In the genomic region with DNA sequence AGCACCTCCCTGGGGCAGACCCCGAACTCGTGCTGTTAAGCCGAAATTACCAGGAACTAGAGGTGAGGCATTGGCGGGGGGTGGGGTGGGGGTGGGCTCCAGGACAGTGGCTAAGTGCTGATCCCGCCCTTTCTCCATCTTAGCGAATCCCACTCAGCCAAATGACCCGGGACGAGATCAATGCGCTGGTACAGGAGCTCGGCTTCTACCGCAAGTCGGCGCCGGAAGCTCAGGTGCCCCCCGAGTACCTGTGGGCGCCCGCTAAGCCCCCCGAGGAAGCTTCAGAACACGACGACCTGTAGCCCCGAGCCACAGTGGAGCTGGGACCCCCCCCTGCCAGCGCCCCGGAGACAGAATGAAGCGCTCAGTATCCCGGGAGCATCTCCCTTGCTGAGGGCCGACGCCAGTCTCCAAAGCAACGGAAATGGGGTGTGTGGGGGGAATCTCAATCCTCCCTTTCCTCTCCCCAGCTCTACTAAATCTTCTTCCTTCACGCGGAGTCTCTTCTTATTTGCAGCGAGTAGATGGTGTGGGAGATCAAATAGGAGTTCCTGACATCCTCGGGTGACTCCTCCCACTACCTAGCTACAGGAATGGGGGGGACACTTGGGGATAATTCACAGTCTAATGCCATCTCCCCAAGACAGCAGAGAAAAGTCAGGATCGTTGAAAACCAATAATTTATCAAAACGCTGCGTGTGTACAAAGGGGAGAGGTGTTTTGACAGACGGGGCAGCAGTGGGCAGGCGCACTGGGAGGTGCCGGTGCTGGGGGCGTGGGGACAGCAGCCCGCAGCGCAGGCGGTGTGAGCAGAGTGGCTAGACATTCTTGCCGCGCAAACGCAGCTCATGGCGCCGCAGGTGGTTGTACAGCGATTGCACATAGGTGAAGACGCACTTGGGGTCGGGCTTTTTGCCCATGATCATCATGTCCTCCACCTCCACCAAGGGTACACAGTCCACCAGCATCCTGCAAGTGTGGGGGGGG, we compare ENCODE assay signal across 8 mouse cellular contexts. TPM values are rescaled to one million over a fixed set of nuclear protein-coding genes. Genes with fewer than 3 reads are reported as not detected.
DNase-seq lines count a peak whose midpoint lies in the region; ATAC-seq and TF ChIP-seq lines count a peak whose summit lies in the region.

No protein-coding gene starts in this region.

- no peak overlapping the region for H3K9ac ChIP-seq in hindbrain, embryonic 11.5 days (ENCODE audit: low read depth, low read length)
- 0 out of 2 replicates have a peak overlapping the region, but pooled peaks have one; percentile 20 for H3K9ac ChIP-seq in limb, embryonic 15.5 days
- H3K9ac ChIP-seq in neural tube, embryonic 11.5 days (ENCODE audit: low read length) = peak overlapping the region; percentile 8; the same call in 1 of the 2 replicates

- peaks cover 2% of the 10 kb centered on the region; the same call in 1 of the 2 replicates for H3K27me3 ChIP-seq in testis, adult 2 months (ENCODE audit: control insufficient read depth, insufficient read depth, low read length)
- H3K27me3 ChIP-seq in embryonic facial prominence, embryonic 10.5 days (replicated peaks; ENCODE audit: low read depth, poor library complexity, severe bottlenecking) = peaks cover 44% of the 10 kb centered on the region
- peaks cover 20% of the 10 kb centered on the region for H3K27me3 ChIP-seq in hindbrain, embryonic 11.5 days (ENCODE audit: control insufficient read depth, insufficient read depth, low read length)
- H3K27me3 ChIP-seq in limb, embryonic 15.5 days = peaks cover 4% of the 10 kb centered on the region; the same call in 1 of the 2 replicates
- H3K27me3 ChIP-seq in neural tube, embryonic 11.5 days (ENCODE audit: control insufficient read depth, insufficient read depth, low read length) = peaks cover 15% of the 10 kb centered on the region

- DNase-seq in testis, postnatal 10 days (ENCODE audit: low spot score) = no peak
- peak; percentile 68 for DNase-seq in embryonic facial prominence, embryonic 10.5 days (ENCODE audit: low spot score)
- DNase-seq in hindbrain, embryonic 11.5 days (ENCODE audit: low spot score) = peak; percentile 54
- peak; percentile 53 for DNase-seq in neural tube, embryonic 11.5 days (ENCODE audit: low spot score)
- no peak for DNase-seq in MN1 (ENCODE audit: low spot score)
- DNase-seq in c-Kit-positive CD71-positive TER-119-positive erythroid progenitor cells, embryonic 14.5 days (ENCODE audit: low spot score) = no peak

- 0 out of 2 replicates have a peak, but pooled peaks have one; percentile 28 for ATAC-seq in hindbrain, embryonic 11.5 days (ENCODE audit: low FRiP score)
- ATAC-seq in limb, embryonic 15.5 days (ENCODE audit: insufficient number of reproducible peaks, low FRiP score, low TSS enrichment, low read depth) = peak; percentile 9; the same call in 1 of the 2 replicates
- peak; percentile 38; the same call in 1 of the 2 replicates for ATAC-seq in neural tube, embryonic 11.5 days (ENCODE audit: insufficient read depth, low FRiP score, low TSS enrichment)

- no peak for TF ChIP-seq POLR2A in testis, adult 2 months (IDR thresholded peaks at IDR 0.05; ENCODE audit: control insufficient read depth, low read depth, low read length)

- no peaks in the 10 kb centered on the region for H3K9me3 ChIP-seq in embryonic facial prominence, embryonic 10.5 days
- no peaks in the 10 kb centered on the region for H3K9me3 ChIP-seq in hindbrain, embryonic 11.5 days (ENCODE audit: control insufficient read depth, low read length)
- no peaks in the 10 kb centered on the region for H3K9me3 ChIP-seq in limb, embryonic 15.5 days
- no peaks in the 10 kb centered on the region for H3K9me3 ChIP-seq in neural tube, embryonic 11.5 days (ENCODE audit: control insufficient read depth, low read length)

- H3K36me3 ChIP-seq in testis, adult 2 months (ENCODE audit: control insufficient read depth, insufficient read depth, low read length) = no peaks in the 10 kb centered on the region
- peaks cover 32% of the 10 kb centered on the region for H3K36me3 ChIP-seq in embryonic facial prominence, embryonic 10.5 days (replicated peaks)
- H3K36me3 ChIP-seq in hindbrain, embryonic 11.5 days (ENCODE audit: control insufficient read depth, insufficient read depth, low read length) = no peaks in the 10 kb centered on the region
- H3K36me3 ChIP-seq in limb, embryonic 15.5 days = peaks cover 31% of the 10 kb centered on the region
- no peaks in the 10 kb centered on the region; the same call in 1 of the 2 replicates for H3K36me3 ChIP-seq in neural tube, embryonic 11.5 days (ENCODE audit: control insufficient read depth, insufficient read depth, low read length)

- H3K4me1 ChIP-seq in testis, adult 2 months (ENCODE audit: control insufficient read depth, insufficient read depth, low read length) = peaks cover 32% of the 10 kb centered on the region
- H3K4me1 ChIP-seq in embryonic facial prominence, embryonic 10.5 days = peaks cover 37% of the 10 kb centered on the region
- H3K4me1 ChIP-seq in hindbrain, embryonic 11.5 days (replicated peaks; ENCODE audit: control insufficient read depth, insufficient read depth, low read length) = 0 out of 2 replicates have a peak, but pooled peaks cover 2% of the 10 kb centered on the region
- peaks cover 35% of the 10 kb centered on the region for H3K4me1 ChIP-seq in limb, embryonic 15.5 days
- peaks cover 6% of the 10 kb centered on the region for H3K4me1 ChIP-seq in neural tube, embryonic 11.5 days (ENCODE audit: control insufficient read depth, insufficient read depth, low read length)

- WGBS in embryonic facial prominence, embryonic 10.5 days = 2% methylated on average over 50 of the region's 50 CpGs
- 3% methylated on average over 50 of the region's 50 CpGs for WGBS in hindbrain, embryonic 11.5 days
- WGBS in limb, embryonic 15.5 days = 2% methylated on average over 50 of the region's 50 CpGs
- 2% methylated on average over 50 of the region's 50 CpGs for WGBS in neural tube, embryonic 11.5 days

- H3K4me3 ChIP-seq in testis, adult 2 months (ENCODE audit: control insufficient read depth, low read depth, low read length) = peak overlapping the region; percentile 37
- H3K4me3 ChIP-seq in embryonic facial prominence, embryonic 10.5 days = peak overlapping the region; percentile 57
- peak overlapping the region; percentile 23 for H3K4me3 ChIP-seq in hindbrain, embryonic 11.5 days (ENCODE audit: low read depth, low read length)
- peak overlapping the region; percentile 33 for H3K4me3 ChIP-seq in limb, embryonic 15.5 days
- H3K4me3 ChIP-seq in neural tube, embryonic 11.5 days (ENCODE audit: low read depth, low read length) = peak overlapping the region; percentile 19

- H3K4me2 ChIP-seq in hindbrain, embryonic 11.5 days (replicated peaks; ENCODE audit: low read depth, low read length) = peak overlapping the region; percentile 44
- peak overlapping the region; percentile 60 for H3K4me2 ChIP-seq in limb, embryonic 15.5 days
- H3K4me2 ChIP-seq in neural tube, embryonic 11.5 days (ENCODE audit: low read depth) = peak overlapping the region; percentile 47

- no peak overlapping the region for H3K27ac ChIP-seq in testis, adult 2 months (ENCODE audit: control insufficient read depth, insufficient read depth, low read depth, low read length)
- H3K27ac ChIP-seq in embryonic facial prominence, embryonic 10.5 days (replicated peaks) = 0 out of 2 replicates have a peak overlapping the region, but pooled peaks have one; percentile 14
- no peak overlapping the region for H3K27ac ChIP-seq in hindbrain, embryonic 11.5 days (ENCODE audit: low read depth, low read length)
- H3K27ac ChIP-seq in limb, embryonic 15.5 days = no peak overlapping the region; the same call in 1 of the 2 replicates
- H3K27ac ChIP-seq in neural tube, embryonic 11.5 days (ENCODE audit: low read depth, low read length) = no peak overlapping the region

- TF ChIP-seq CTCF in testis, adult 2 months (IDR thresholded peaks at IDR 0.05; ENCODE audit: control insufficient read depth, insufficient read depth, insufficient replicate concordance, low read depth, low read length) = no peak

RNA-seq across cellular contexts. Expression of a gene that starts 2.7 kb away (rescaled TPM):
- polyA plus RNA-seq in testis, adult 2 months (2012; rRNA removed) = 13.8 and 19.2 TPM in 2 replicates
- 39.3 and 50.2 TPM in 2 replicates for polyA plus RNA-seq in embryonic facial prominence, embryonic 10.5 days (2016; fragmentation: Nextera tagmentation; extraction: Ambion mirVana)
- 66.5 and 67.4 TPM in 2 replicates for polyA plus RNA-seq in hindbrain, embryonic 11.5 days (2014; fragmentation: Nextera tagmentation; extraction: Ambion mirVana)
- polyA plus RNA-seq in limb, embryonic 15.5 days (2015; fragmentation: Nextera tagmentation; extraction: Ambion mirVana) = 215 and 226 TPM in 2 replicates
- 57.7 and 57.8 TPM in 2 replicates for polyA plus RNA-seq in neural tube, embryonic 11.5 days (2014; fragmentation: Nextera tagmentation; extraction: Ambion mirVana)

RNA-seq across cellular contexts. Expression of a gene that starts 12.5 kb away (rescaled TPM):
- 3.8 and 4.7 TPM in 2 replicates for polyA plus RNA-seq in testis, adult 2 months (2012; rRNA removed)
- 0.13 and 0.25 TPM in 2 replicates for polyA plus RNA-seq in embryonic facial prominence, embryonic 10.5 days (2016; fragmentation: Nextera tagmentation; extraction: Ambion mirVana)
- 0.09 and 0.29 TPM in 2 replicates for polyA plus RNA-seq in hindbrain, embryonic 11.5 days (2014; fragmentation: Nextera tagmentation; extraction: Ambion mirVana)
- 0.65 and 0.79 TPM in 2 replicates for polyA plus RNA-seq in limb, embryonic 15.5 days (2015; fragmentation: Nextera tagmentation; extraction: Ambion mirVana)
- polyA plus RNA-seq in neural tube, embryonic 11.5 days (2014; fragmentation: Nextera tagmentation; extraction: Ambion mirVana) = 0.31 and 0.42 TPM in 2 replicates

RNA-seq across cellular contexts. Expression of a gene that starts 23.3 kb away (rescaled TPM):
- 4.4 and 6.9 TPM in 2 replicates for polyA plus RNA-seq in testis, adult 2 months (2012; rRNA removed)
- 40.5 and 42.6 TPM in 2 replicates for polyA plus RNA-seq in embryonic facial prominence, embryonic 10.5 days (2016; fragmentation: Nextera tagmentation; extraction: Ambion mirVana)
- polyA plus RNA-seq in hindbrain, embryonic 11.5 days (2014; fragmentation: Nextera tagmentation; extraction: Ambion mirVana) = 27.0 and 27.5 TPM in 2 replicates
- 81.7 and 136 TPM in 2 replicates for polyA plus RNA-seq in limb, embryonic 15.5 days (2015; fragmentation: Nextera tagmentation; extraction: Ambion mirVana)
- 37.4 and 37.6 TPM in 2 replicates for polyA plus RNA-seq in neural tube, embryonic 11.5 days (2014; fragmentation: Nextera tagmentation; extraction: Ambion mirVana)

RNA-seq across cellular contexts. Expression of a gene that starts 29.1 kb away (rescaled TPM):
- 2.6 and 2.8 TPM in 2 replicates for polyA plus RNA-seq in testis, adult 2 months (2012; rRNA removed)
- 1.6 and 2.0 TPM in 2 replicates for polyA plus RNA-seq in embryonic facial prominence, embryonic 10.5 days (2016; fragmentation: Nextera tagmentation; extraction: Ambion mirVana)
- polyA plus RNA-seq in hindbrain, embryonic 11.5 days (2014; fragmentation: Nextera tagmentation; extraction: Ambion mirVana) = 0.60 and 0.86 TPM in 2 replicates
- polyA plus RNA-seq in limb, embryonic 15.5 days (2015; fragmentation: Nextera tagmentation; extraction: Ambion mirVana) = 1.6 and 2.3 TPM in 2 replicates
- 1.7 and 2.2 TPM in 2 replicates for polyA plus RNA-seq in neural tube, embryonic 11.5 days (2014; fragmentation: Nextera tagmentation; extraction: Ambion mirVana)

Comparison
In these comparisons a context has a peak if more than half of its experiments do, and no peak if none do; other contexts are left out.
1. DNase-seq: peak in embryonic facial prominence, embryonic 10.5 days (single experiment), hindbrain, embryonic 11.5 days (single experiment) and neural tube, embryonic 11.5 days (single experiment); none in testis, postnatal 10 days (single experiment), MN1 (single experiment) and c-Kit-positive CD71-positive TER-119-positive erythroid progenitor cells, embryonic 14.5 days (single experiment).
2. Peak in every context shown above with its lines, with median percentiles within 50 percentile points of each other: H3K4me3 ChIP-seq, ATAC-seq and H3K4me2 ChIP-seq.